Mouse (Mus musculus) liver, embryonic 12.5 days (tissue): ENCODE results near the gene Adamts17. TPM values are rescaled to one million over a fixed set of nuclear protein-coding genes. Genes with fewer than 3 reads are reported as not detected.

ENCODE experiments used
- ATAC-seq: fragments of 200-750 bp; cut with Nextera tagmentation; 2 replicates; pipeline ENCODE4 v1.8.0; 2017; ENCODE audit warnings: moderate number of reproducible peaks, mild to moderate bottlenecking, moderate library complexity
- H3K27ac ChIP-seq: fragments of 300-500 bp; sonication (generic); 2 replicates; pipeline ENCODE4 v1.5.1; 2016; ENCODE audit warnings: mild to moderate bottlenecking
- H3K27me3 ChIP-seq: fragments of 300-500 bp; sonication (generic); replicated peaks from 2 replicates; pipeline ENCODE4 v1.6.1; 2016; ENCODE audit warnings: mild to moderate bottlenecking, moderate library complexity
- H3K36me3 ChIP-seq: fragments of 300-500 bp; sonication (generic); 2 replicates; pipeline ENCODE4 v1.6.1; 2016; ENCODE audit warnings: mild to moderate bottlenecking, moderate library complexity
- H3K4me1 ChIP-seq: fragments of 300-500 bp; sonication (generic); 2 replicates; pipeline ENCODE4 v1.6.1; 2016
- H3K4me2 ChIP-seq: fragments of 300-500 bp; sonication (generic); 2 replicates; pipeline ENCODE4 v1.6.1; 2016; ENCODE audit warnings: mild to moderate bottlenecking, moderate library complexity
- H3K4me3 ChIP-seq: fragments of 300-500 bp; sonication (generic); 2 replicates; pipeline ENCODE4 v1.5.1; 2016; ENCODE audit warnings: mild to moderate bottlenecking, moderate library complexity
- H3K9ac ChIP-seq: fragments of 300-500 bp; sonication (generic); 2 replicates; pipeline ENCODE4 v1.6.1; 2016; ENCODE audit warnings: mild to moderate bottlenecking, moderate library complexity
- H3K9me3 ChIP-seq: fragments of 300-500 bp; sonication (generic); replicated peaks from 2 replicates; pipeline ENCODE4 v1.6.1; 2016; ENCODE audit warnings: mild to moderate bottlenecking, moderate library complexity
- WGBS: fragments of 180-500 bp; shearing (Covaris S2); methylation state at CpG from one replicate; pipeline ENCODE4 v1.1.7; 2016; ENCODE audit not compliant: insufficient replicate concordance; 5-methylcytosine and 5-hydroxymethylcytosine counted together
- polyA plus RNA-seq: library from polyadenylated mRNA; unstranded; fragments of >200 nt; fragmentation: Nextera tagmentation; extraction: Ambion mirVana; gene quantifications from 2 replicates; pipeline ENCODE4 v1.2.1, GENCODE M21; 2016

Gene Adamts17
- polyA plus RNA-seq, 1 experiment from 2014 or later, result 1.0 TPM

GRCm38 (mm10) chr7:67026114-67027070 lies 186.9 kb downstream of the Adamts17 start:
- 69% methylated on average over 20 of the region's 20 CpGs for WGBS
- no peaks in the 10 kb centered on the region for H3K27me3 ChIP-seq
- no peak overlapping the region for H3K4me2 ChIP-seq
- no peak overlapping the region for H3K27ac ChIP-seq
- H3K4me3 ChIP-seq, result no peak overlapping the region
- H3K36me3 ChIP-seq, result no peaks in the 10 kb centered on the region
- no peak for ATAC-seq
- no peaks in the 10 kb centered on the region for H3K9me3 ChIP-seq
- H3K9ac ChIP-seq, result no peak overlapping the region
- H3K4me1 ChIP-seq, result peaks cover 4% of the 10 kb centered on the region; the same call in 1 of the 2 replicates

- no peak overlapping the region for H3K4me2 ChIP-seq
- ATAC-seq, result no peak
- no peak overlapping the region for H3K4me3 ChIP-seq
- H3K9me3 ChIP-seq, result no peaks in the 10 kb centered on the region
- 66% methylated on average over 8 of the region's 8 CpGs for WGBS
- no peaks in the 10 kb centered on the region for H3K36me3 ChIP-seq
- H3K27ac ChIP-seq, result no peak overlapping the region
- no peak overlapping the region for H3K9ac ChIP-seq
- no peaks in the 10 kb centered on the region for H3K27me3 ChIP-seq
- peaks cover 5% of the 10 kb centered on the region; the same call in 1 of the 2 replicates for H3K4me1 ChIP-seq
Observed at GRCm38 (mm10) chr7:67027216-67027615, 187.7 kb downstream of the Adamts17 start.

GRCm38 (mm10) chr7:67027696-67028095 lies 188.2 kb downstream of the Adamts17 start:
- Histone ChIP-seq H3K36me3 (no peaks in the 10 kb centered on the region), H3K4me2 (no peak overlapping the region), H3K9me3 (no peaks in the 10 kb centered on the region), H3K27me3 (no peaks in the 10 kb centered on the region), H3K27ac (no peak overlapping the region), H3K4me1 (peaks cover 5% of the 10 kb centered on the region; the same call in 1 of the 2 replicates), H3K9ac (no peak overlapping the region), H3K4me3 (no peak overlapping the region)
- no peak for ATAC-seq
- 76% methylated on average over 5 of the region's 5 CpGs for WGBS

- Histone ChIP-seq H3K9me3 (no peaks in the 10 kb centered on the region), H3K27ac (no peak overlapping the region), H3K27me3 (no peaks in the 10 kb centered on the region), H3K4me3 (no peak overlapping the region), H3K36me3 (no peaks in the 10 kb centered on the region), H3K9ac (no peak overlapping the region), H3K4me1 (peaks cover 5% of the 10 kb centered on the region; the same call in 1 of the 2 replicates), H3K4me2 (no peak overlapping the region)
- 51% methylated on average over 4 of the region's 4 CpGs for WGBS
- no peak for ATAC-seq
Observed at GRCm38 (mm10) chr7:67028902-67029301, 189.4 kb downstream of the Adamts17 start.

GRCm38 (mm10) chr7:67029481-67029880 lies 189.9 kb downstream of the Adamts17 start:
- no peak for ATAC-seq
- Histone ChIP-seq H3K9me3 (no peaks in the 10 kb centered on the region), H3K4me2 (no peak overlapping the region), H3K36me3 (no peaks in the 10 kb centered on the region), H3K4me3 (no peak overlapping the region), H3K27ac (no peak overlapping the region), H3K4me1 (peaks cover 5% of the 10 kb centered on the region; the same call in 1 of the 2 replicates), H3K27me3 (no peaks in the 10 kb centered on the region), H3K9ac (no peak overlapping the region)
- 82% methylated on average over 14 of the region's 14 CpGs for WGBS

GRCm38 (mm10) chr7:67031284-67031683 lies 191.7 kb downstream of the Adamts17 start:
- Histone ChIP-seq H3K4me3 (no peak overlapping the region), H3K4me2 (no peak overlapping the region), H3K9me3 (no peaks in the 10 kb centered on the region), H3K27ac (no peak overlapping the region), H3K9ac (no peak overlapping the region), H3K27me3 (no peaks in the 10 kb centered on the region), H3K36me3 (no peaks in the 10 kb centered on the region), H3K4me1 (peaks cover 5% of the 10 kb centered on the region; the same call in 1 of the 2 replicates)
- 19% methylated on average over 2 of the region's 2 CpGs for WGBS
- peak; percentile 68 for ATAC-seq

- Histone ChIP-seq H3K4me3 (no peak overlapping the region), H3K4me1 (peaks cover 5% of the 10 kb centered on the region; the same call in 1 of the 2 replicates), H3K27me3 (no peaks in the 10 kb centered on the region), H3K9ac (no peak overlapping the region), H3K9me3 (no peaks in the 10 kb centered on the region), H3K4me2 (no peak overlapping the region), H3K36me3 (no peaks in the 10 kb centered on the region), H3K27ac (no peak overlapping the region)
- no peak for ATAC-seq
Observed at GRCm38 (mm10) chr7:67032616-67033015, 193.1 kb downstream of the Adamts17 start.

- H3K4me3 ChIP-seq, result no peak overlapping the region
- no peak for ATAC-seq
- H3K9me3 ChIP-seq, result no peaks in the 10 kb centered on the region
- no peaks in the 10 kb centered on the region for H3K36me3 ChIP-seq
- H3K4me2 ChIP-seq, result no peak overlapping the region
- H3K27me3 ChIP-seq, result no peaks in the 10 kb centered on the region
- WGBS, result 83% methylated on average over 2 of the region's 2 CpGs
- no peak overlapping the region for H3K9ac ChIP-seq
- no peak overlapping the region for H3K27ac ChIP-seq
- peaks cover 5% of the 10 kb centered on the region; the same call in 1 of the 2 replicates for H3K4me1 ChIP-seq
Observed at GRCm38 (mm10) chr7:67034369-67034768, 194.8 kb downstream of the Adamts17 start.

GRCm38 (mm10) chr7:67035246-67035645 lies 195.7 kb downstream of the Adamts17 start:
- ATAC-seq, result no peak
- Histone ChIP-seq H3K4me3 (no peak overlapping the region), H3K9me3 (no peaks in the 10 kb centered on the region), H3K9ac (no peak overlapping the region), H3K27ac (no peak overlapping the region), H3K4me2 (no peak overlapping the region), H3K27me3 (no peaks in the 10 kb centered on the region), H3K4me1 (peaks cover 5% of the 10 kb centered on the region; the same call in 1 of the 2 replicates), H3K36me3 (no peaks in the 10 kb centered on the region)
- WGBS, result 49% methylated on average over 10 of the region's 10 CpGs

GRCm38 (mm10) chr7:67035661-67036060 lies 196.1 kb downstream of the Adamts17 start:
- Histone ChIP-seq H3K4me2 (no peak overlapping the region), H3K4me3 (no peak overlapping the region), H3K9me3 (no peaks in the 10 kb centered on the region), H3K27ac (no peak overlapping the region), H3K4me1 (peaks cover 5% of the 10 kb centered on the region; the same call in 1 of the 2 replicates), H3K27me3 (no peaks in the 10 kb centered on the region), H3K9ac (no peak overlapping the region), H3K36me3 (no peaks in the 10 kb centered on the region)
- no peak for ATAC-seq
- WGBS, result 81% methylated on average over 5 of the region's 5 CpGs

GRCm38 (mm10) chr7:67036502-67037485 lies 197.3 kb downstream of the Adamts17 start:
- no peak for ATAC-seq

More at GRCm38 (mm10) chr7:67036502-67037485, 197.3 kb downstream of the Adamts17 start:
- no peak overlapping the region for H3K27ac ChIP-seq
- 66% methylated on average over 5 of the region's 5 CpGs for WGBS
- H3K9me3 ChIP-seq, result no peaks in the 10 kb centered on the region
- H3K36me3 ChIP-seq, result no peaks in the 10 kb centered on the region
- H3K4me1 ChIP-seq, result no peaks in the 10 kb centered on the region
- H3K4me2 ChIP-seq, result no peak overlapping the region
- no peak overlapping the region for H3K4me3 ChIP-seq
- no peak overlapping the region for H3K9ac ChIP-seq
- no peaks in the 10 kb centered on the region for H3K27me3 ChIP-seq
